ENCODE assay signal across 8 mouse cellular contexts in genomic region chr16:49858161-49858906, GRCm38 (mm10). TPM values are rescaled to one million over a fixed set of nuclear protein-coding genes. Genes with fewer than 3 reads are reported as not detected.
DNase-seq lines count a peak whose midpoint lies in the region; ATAC-seq and TF ChIP-seq lines count a peak whose summit lies in the region.

No protein-coding gene starts in this region.

- H3K4me1 ChIP-seq in kidney, postnatal 0 days (replicated peaks; ENCODE audit: insufficient read depth, low read length) = peaks cover 6% of the 10 kb centered on the region; the same call in 1 of the 2 replicates
- peaks cover 6% of the 10 kb centered on the region; the same call in 1 of the 2 replicates for H3K4me1 ChIP-seq in bone marrow, adult 2 months (ENCODE audit: control insufficient read depth, insufficient read depth, low read length)
- peaks cover 22% of the 10 kb centered on the region for H3K4me1 ChIP-seq in hindbrain, embryonic 13.5 days (replicated peaks)
- peaks cover 10% of the 10 kb centered on the region for H3K4me1 ChIP-seq in midbrain, embryonic 16.5 days (ENCODE audit: control insufficient read depth, insufficient read depth, low read length)

- 60% methylated on average over 9 of the region's 9 CpGs for WGBS in kidney, postnatal 0 days
- 2% methylated on average over 9 of the region's 9 CpGs for WGBS in bone marrow, adult 2 months
- WGBS in hindbrain, embryonic 13.5 days = 76% methylated on average over 9 of the region's 9 CpGs
- WGBS in midbrain, embryonic 16.5 days = 75% methylated on average over 9 of the region's 9 CpGs

- no peak overlapping the region for H3K27ac ChIP-seq in kidney, postnatal 0 days
- peak overlapping the region; percentile 63; the same call in 1 of the 2 replicates for H3K27ac ChIP-seq in bone marrow, adult 2 months (ENCODE audit: control insufficient read depth, insufficient read depth, low read depth, low read length, poor library complexity)
- H3K27ac ChIP-seq in hindbrain, embryonic 13.5 days = no peak overlapping the region
- no peak overlapping the region for H3K27ac ChIP-seq in midbrain, embryonic 16.5 days (ENCODE audit: low read length)

- peak overlapping the region; percentile 63 for H3K4me2 ChIP-seq in kidney, postnatal 0 days (ENCODE audit: low read length)
- H3K4me2 ChIP-seq in hindbrain, embryonic 13.5 days = peak overlapping the region; percentile 72
- peak overlapping the region; percentile 61 for H3K4me2 ChIP-seq in midbrain, embryonic 16.5 days (ENCODE audit: low read length)

- TF ChIP-seq CTCF in kidney, postnatal 0 days (IDR thresholded peaks at IDR 0.05; ENCODE audit: low read depth) = no peak
- TF ChIP-seq CTCF in bone marrow, adult 2 months (IDR thresholded peaks at IDR 0.05; ENCODE audit: control insufficient read depth, insufficient read depth, low read length) = no peak

- H3K27me3 ChIP-seq in kidney, postnatal 0 days (ENCODE audit: insufficient read depth, low read length) = no peaks in the 10 kb centered on the region
- H3K27me3 ChIP-seq in hindbrain, embryonic 13.5 days = no peaks in the 10 kb centered on the region
- no peaks in the 10 kb centered on the region for H3K27me3 ChIP-seq in midbrain, embryonic 16.5 days (ENCODE audit: control insufficient read depth, insufficient read depth, low read depth, low read length)

- peak overlapping the region; percentile 8; the same call in 1 of the 2 replicates for H3K4me3 ChIP-seq in kidney, postnatal 0 days (replicated peaks; ENCODE audit: low read depth, low read length)
- peak overlapping the region; percentile 62 for H3K4me3 ChIP-seq in bone marrow, adult 2 months (replicated peaks; ENCODE audit: control insufficient read depth, low read depth, low read length)
- H3K4me3 ChIP-seq in hindbrain, embryonic 13.5 days = peak overlapping the region; percentile 24
- H3K4me3 ChIP-seq in midbrain, embryonic 16.5 days (ENCODE audit: low read depth, low read length) = peak overlapping the region; percentile 29

- no peak overlapping the region for H3K9ac ChIP-seq in kidney, postnatal 0 days (ENCODE audit: low read depth, low read length)
- H3K9ac ChIP-seq in hindbrain, embryonic 13.5 days = no peak overlapping the region
- H3K9ac ChIP-seq in midbrain, embryonic 16.5 days (ENCODE audit: low read depth, low read length) = 0 out of 2 replicates have a peak overlapping the region, but pooled peaks have one; percentile 17

- TF ChIP-seq POLR2A in bone marrow, adult 2 months (IDR thresholded peaks at IDR 0.05; ENCODE audit: borderline replicate concordance, control insufficient read depth, low read depth, low read length) = no peak

- ATAC-seq in kidney, postnatal 0 days (replicated peaks; ENCODE audit: low FRiP score, low read depth) = no peak
- no peak for ATAC-seq in hindbrain, embryonic 13.5 days (ENCODE audit: low FRiP score)
- no peak for ATAC-seq in midbrain, embryonic 16.5 days

- no peak for DNase-seq in kidney, postnatal 0 days (ENCODE audit: low spot score)
- no peak for DNase-seq in kidney, postnatal 10 days
- no peak for DNase-seq in gastrocnemius, postnatal 25 days
- DNase-seq in natural killer cell, adult 2 months (ENCODE audit: low spot score in 2 of 2) = no peak
- no peak for DNase-seq in layer of hippocampus, adult 9-10 months (ENCODE audit: low spot score)

- H3K9me3 ChIP-seq in kidney, postnatal 0 days (replicated peaks; ENCODE audit: low read length) = no peaks in the 10 kb centered on the region
- H3K9me3 ChIP-seq in hindbrain, embryonic 13.5 days = no peaks in the 10 kb centered on the region
- H3K9me3 ChIP-seq in midbrain, embryonic 16.5 days (replicated peaks; ENCODE audit: control insufficient read depth, low read length, poor library complexity, severe bottlenecking) = no peaks in the 10 kb centered on the region

- no peaks in the 10 kb centered on the region for H3K36me3 ChIP-seq in kidney, postnatal 0 days (ENCODE audit: insufficient read depth, low read length)
- H3K36me3 ChIP-seq in hindbrain, embryonic 13.5 days = peaks cover 7% of the 10 kb centered on the region; the same call in 1 of the 2 replicates
- H3K36me3 ChIP-seq in midbrain, embryonic 16.5 days (ENCODE audit: control insufficient read depth, insufficient read depth, low read length) = no peaks in the 10 kb centered on the region

RNA-seq across cellular contexts. Expression of gene Cd47, which starts 58.0 kb away (rescaled TPM):
- polyA plus RNA-seq in kidney, postnatal 0 days (2015; fragmentation: Nextera tagmentation; extraction: Ambion mirVana) = 95.6 and 99.0 TPM in 2 replicates
- polyA plus RNA-seq in bone marrow, adult 2 months (2011; ENCODE audit: insufficient read depth, insufficient read length, low replicate concordance, missing spikeins) = 159 and 163 TPM in 2 replicates
- 110 and 119 TPM in 2 replicates for polyA plus RNA-seq in hindbrain, embryonic 13.5 days (2015; fragmentation: Nextera tagmentation; extraction: Ambion mirVana)
- polyA plus RNA-seq in midbrain, embryonic 16.5 days (2015; fragmentation: Nextera tagmentation; extraction: Ambion mirVana) = 157 and 169 TPM in 2 replicates
- total RNA-seq in gastrocnemius, postnatal 25 days (2021) = 10 to 100 TPM; 23.3 to 28.9 TPM

Comparison
In these comparisons a context has a peak if more than half of its experiments do, and no peak if none do; other contexts are left out.
1. H3K4me3 ChIP-seq: peak in every context shown above with its lines; median percentile 62 in bone marrow, adult 2 months; 29 in midbrain, embryonic 16.5 days; 24 in hindbrain, embryonic 13.5 days; 8 in kidney, postnatal 0 days.